Mouse (Mus musculus) erythroblast, embryonic 14.5 days (primary cell): ENCODE results near the gene Lrrfip1. TPM values are rescaled to one million over a fixed set of nuclear protein-coding genes. Genes with fewer than 3 reads are reported as not detected.

Experiments
- H3K27me3 ChIP-seq: 2 replicates; pipeline ENCODE4 v1.6.1; 2012; ENCODE audit warnings: inconsistent platforms; ENCODE audit not compliant: control insufficient read depth
- H3K36me3 ChIP-seq: 2 replicates; pipeline ENCODE4 v1.6.1; 2012; ENCODE audit warnings: mild to moderate bottlenecking, inconsistent platforms; ENCODE audit not compliant: control insufficient read depth
- H3K4me1 ChIP-seq: 2 replicates; pipeline ENCODE4 v1.6.1; 2012; ENCODE audit warnings: inconsistent platforms; ENCODE audit not compliant: control insufficient read depth
- H3K4me3 ChIP-seq: replicated peaks from 2 replicates; pipeline ENCODE3; 2012; ENCODE audit warnings: moderate library complexity, mild to moderate bottlenecking, inconsistent platforms
- H3K9me3 ChIP-seq: 2 replicates; pipeline ENCODE4 v1.6.1; 2012; ENCODE audit warnings: low read length, inconsistent platforms, mixed read lengths; ENCODE audit not compliant: control insufficient read depth
- GATA1 ChIP-seq: IDR thresholded peaks from 2 replicates; pipeline ENCODE4 v1.6.1; 2012; ENCODE audit warnings: low read length, inconsistent platforms, mixed read lengths
- TAL1 ChIP-seq: IDR thresholded peaks from 3 replicates; pipeline ENCODE4 v1.6.1; 2012; ENCODE audit warnings: low read length, inconsistent platforms, mixed read lengths
- polyA plus RNA-seq: library from polyadenylated mRNA; stranded (reverse); fragments of >175 nt; gene quantifications from 2 replicates; pipeline ENCODE4 v1.2.3, GENCODE M21; 2012

The Lrrfip1 gene
- polyA plus RNA-seq, 1 experiment = 0.03 TPM

- Histone ChIP-seq H3K27me3 (no peaks in the 10 kb centered on the region), H3K36me3 (no peaks in the 10 kb centered on the region; the same call in 1 of the 2 replicates), H3K9me3 (no peaks in the 10 kb centered on the region), H3K4me3 (no peak overlapping the region), H3K4me1 (no peaks in the 10 kb centered on the region)
- TF ChIP-seq TAL1 = no peak
- TF ChIP-seq GATA1 = no peak
Observed at GRCm38 (mm10) chr1:91109302-91109701, 110.8 kb downstream of the Lrrfip1 start.

DNA sequence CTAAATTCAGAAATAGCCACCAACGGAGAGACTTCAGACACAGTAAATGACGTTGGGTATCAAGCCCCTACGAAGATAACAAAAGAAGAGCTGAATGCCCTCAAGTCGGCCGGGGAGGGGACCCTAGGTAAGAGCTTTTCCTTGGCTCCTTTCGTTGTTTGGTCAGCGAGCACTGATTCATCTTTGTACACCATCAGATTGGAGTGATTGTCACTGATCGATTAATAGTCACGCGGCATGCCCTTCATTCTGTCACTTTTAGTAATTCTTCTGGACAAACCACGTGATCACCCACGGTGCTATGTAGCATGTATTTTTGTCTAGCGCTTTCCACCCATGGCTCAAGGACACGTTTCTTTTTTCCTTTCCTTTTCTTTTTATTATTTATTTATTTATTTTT lies 113.6 kb downstream of the Lrrfip1 start:
- no peaks in the 10 kb centered on the region for H3K4me1 ChIP-seq
- no peaks in the 10 kb centered on the region; the same call in 1 of the 2 replicates for H3K36me3 ChIP-seq
- H3K9me3 ChIP-seq = no peaks in the 10 kb centered on the region

DNA sequence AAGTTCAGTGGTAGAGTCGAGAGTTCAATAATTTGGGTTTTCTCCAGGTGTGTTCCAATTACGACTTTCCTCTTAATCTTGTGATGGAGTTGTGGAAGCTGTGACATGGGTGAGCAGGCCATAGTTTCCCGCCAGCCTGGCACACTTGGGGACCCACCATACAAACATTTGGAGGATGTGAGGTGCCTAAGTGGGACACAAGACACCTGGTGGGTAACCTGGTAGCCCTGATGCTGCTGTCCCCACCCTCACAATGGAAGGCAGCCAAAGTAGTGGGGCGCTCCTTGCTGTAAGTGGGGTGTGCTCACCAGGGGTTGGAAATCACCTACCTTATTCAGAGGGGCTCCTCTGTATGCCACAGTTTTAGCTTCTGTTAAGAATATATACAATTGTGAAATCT lies 114.1 kb downstream of the Lrrfip1 start:
- H3K9me3 ChIP-seq = no peaks in the 10 kb centered on the region
- H3K4me3 ChIP-seq = no peak overlapping the region
- TF ChIP-seq GATA1 = no peak
- TF ChIP-seq TAL1 = no peak
- H3K4me1 ChIP-seq = no peaks in the 10 kb centered on the region
- no peaks in the 10 kb centered on the region; the same call in 1 of the 2 replicates for H3K36me3 ChIP-seq
- H3K27me3 ChIP-seq = no peaks in the 10 kb centered on the region

More for the DNA sequence above, 113.6 kb downstream of the Lrrfip1 start:
- no peak overlapping the region for H3K4me3 ChIP-seq
- TF ChIP-seq GATA1 (no peak), TAL1 (no peak)
- H3K27me3 ChIP-seq = no peaks in the 10 kb centered on the region

DNA sequence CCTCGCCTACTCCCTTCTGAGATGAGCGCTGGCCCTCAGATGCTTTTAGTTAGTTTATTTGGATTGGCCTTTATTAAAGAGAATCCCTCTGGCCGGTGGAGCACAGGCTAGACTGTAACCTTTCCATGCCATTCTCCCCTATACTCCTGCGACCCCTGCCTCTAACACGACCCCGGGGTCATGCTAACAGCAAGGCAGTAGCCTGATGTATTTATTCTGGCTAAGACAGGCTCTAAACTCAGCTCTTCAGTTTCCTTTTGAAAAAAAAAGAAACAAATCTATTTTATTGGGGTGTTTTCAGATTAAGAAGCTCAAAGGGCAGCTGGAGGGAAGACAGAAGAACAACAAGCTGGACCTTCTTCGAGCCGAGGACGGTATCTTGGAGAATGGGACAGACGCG lies 123.6 kb downstream of the Lrrfip1 start:
- H3K4me3 ChIP-seq = no peak overlapping the region
- peaks cover 3% of the 10 kb centered on the region; the same call in 1 of the 2 replicates for H3K36me3 ChIP-seq
- TF ChIP-seq TAL1 (no peak), GATA1 (no peak)
- no peaks in the 10 kb centered on the region for H3K27me3 ChIP-seq
- no peaks in the 10 kb centered on the region for H3K9me3 ChIP-seq
- peaks cover 2% of the 10 kb centered on the region; the same call in 1 of the 2 replicates for H3K4me1 ChIP-seq

GRCm38 (mm10) chr1:91123004-91123403 lies 124.5 kb downstream of the Lrrfip1 start:
- Histone ChIP-seq H3K4me3 (no peak overlapping the region), H3K9me3 (no peaks in the 10 kb centered on the region; the same call in 1 of the 2 replicates), H3K36me3 (peaks cover 3% of the 10 kb centered on the region; the same call in 1 of the 2 replicates), H3K27me3 (no peaks in the 10 kb centered on the region), H3K4me1 (peaks cover 2% of the 10 kb centered on the region; the same call in 1 of the 2 replicates)
- TF ChIP-seq GATA1 (no peak), TAL1 (no peak)

DNA sequence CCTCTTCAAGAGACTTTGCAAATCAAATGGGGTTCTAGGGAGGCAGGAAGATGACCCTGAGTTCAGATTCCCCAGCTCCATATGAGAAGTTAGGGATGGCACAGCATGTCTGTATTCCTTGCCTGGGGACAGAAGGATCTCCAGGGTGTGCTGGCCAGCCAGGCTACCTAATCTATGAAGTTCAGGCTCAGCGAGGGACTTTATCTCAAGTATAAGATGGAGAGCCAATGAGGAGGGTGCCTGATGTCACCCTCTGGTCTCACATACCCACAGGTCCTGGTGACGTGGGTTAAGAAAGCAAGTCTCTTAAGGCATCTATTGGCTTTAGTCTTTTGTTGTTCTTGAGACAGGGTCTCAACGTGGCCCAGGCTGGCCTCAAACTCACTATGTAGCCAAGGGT lies 124.9 kb downstream of the Lrrfip1 start:
- Histone ChIP-seq H3K36me3 (peaks cover 8% of the 10 kb centered on the region; the same call in 1 of the 2 replicates), H3K4me1 (peaks cover 2% of the 10 kb centered on the region; the same call in 1 of the 2 replicates), H3K9me3 (peaks cover 3% of the 10 kb centered on the region), H3K4me3 (no peak overlapping the region), H3K27me3 (no peaks in the 10 kb centered on the region)
- TF ChIP-seq TAL1 (no peak), GATA1 (no peak)

- Histone ChIP-seq H3K9me3 (peaks cover 7% of the 10 kb centered on the region), H3K36me3 (peaks cover 5% of the 10 kb centered on the region; the same call in 1 of the 2 replicates), H3K4me1 (no peaks in the 10 kb centered on the region), H3K27me3 (no peaks in the 10 kb centered on the region), H3K4me3 (no peak overlapping the region)
- no peak for TF ChIP-seq GATA1
- no peak for TF ChIP-seq TAL1
Observed at GRCm38 (mm10) chr1:91128849-91129248, 130.3 kb downstream of the Lrrfip1 start.

GRCm38 (mm10) chr1:91137036-91137435 lies 138.5 kb downstream of the Lrrfip1 start:
- no peaks in the 10 kb centered on the region for H3K27me3 ChIP-seq
- H3K4me3 ChIP-seq = no peak overlapping the region
- H3K9me3 ChIP-seq = no peaks in the 10 kb centered on the region
- H3K36me3 ChIP-seq = no peaks in the 10 kb centered on the region
- TF ChIP-seq TAL1 (no peak), GATA1 (no peak)
- no peaks in the 10 kb centered on the region for H3K4me1 ChIP-seq

GRCm38 (mm10) chr1:91144813-91145212 lies 146.3 kb downstream of the Lrrfip1 start, which contains the start of gene Rbm44:
Gene Rbm44, plus strand, starts transcription at chr1:91145089.
- H3K27me3 ChIP-seq = no peaks in the 10 kb centered on the region
- H3K4me3 ChIP-seq = no peak within 1 kb of the TSS
- TF ChIP-seq TAL1 (no peak), GATA1 (no peak)
- no peaks in the 10 kb centered on the region for H3K4me1 ChIP-seq
- H3K36me3 ChIP-seq = no peaks in the 10 kb centered on the region
- no peaks in the 10 kb centered on the region for H3K9me3 ChIP-seq

GRCm38 (mm10) chr1:91151509-91151908 lies 153.0 kb downstream of the Lrrfip1 start:
- H3K27me3 ChIP-seq = no peaks in the 10 kb centered on the region
- no peaks in the 10 kb centered on the region for H3K4me1 ChIP-seq
- no peaks in the 10 kb centered on the region for H3K9me3 ChIP-seq
- TF ChIP-seq TAL1 (no peak), GATA1 (no peak)
- H3K4me3 ChIP-seq = no peak overlapping the region
- no peaks in the 10 kb centered on the region for H3K36me3 ChIP-seq
